Mouse (Mus musculus) neural tube, embryonic 14.5 days (tissue): Measurements from ENCODE around the gene Atp6v0a2. TPM values are rescaled to one million over a fixed set of nuclear protein-coding genes. Genes with fewer than 3 reads are reported as not detected.

Experiments used
- ATAC-seq: fragments of 200-750 bp; cut with Nextera tagmentation; 2 replicates; pipeline ENCODE4 v1.8.0; 2017; ENCODE audit warnings: low read depth, mild to moderate bottlenecking, moderate TSS enrichment, moderate library complexity
- H3K27ac ChIP-seq: fragments of 300-500 bp; sonication (generic); 2 replicates; pipeline ENCODE4 v1.5.1; 2014; ENCODE audit warnings: low read depth, mild to moderate bottlenecking, control low read depth, low read length, moderate library complexity, mixed read lengths
- H3K27me3 ChIP-seq: fragments of 300-500 bp; sonication (generic); 2 replicates; pipeline ENCODE4 v1.6.1; 2014; ENCODE audit warnings: low read length; ENCODE audit not compliant: control insufficient read depth, insufficient read depth
- H3K36me3 ChIP-seq: fragments of 300-500 bp; sonication (generic); 2 replicates; pipeline ENCODE4 v1.6.1; 2014; ENCODE audit warnings: low read length, mixed read lengths; ENCODE audit not compliant: control insufficient read depth, insufficient read depth
- H3K4me1 ChIP-seq: fragments of 300-500 bp; sonication (generic); 2 replicates; pipeline ENCODE4 v1.6.1; 2014; ENCODE audit warnings: low read length; ENCODE audit not compliant: control insufficient read depth, insufficient read depth
- H3K4me2 ChIP-seq: fragments of 300-500 bp; sonication (generic); 2 replicates; pipeline ENCODE4 v1.6.1; 2014; ENCODE audit warnings: mild to moderate bottlenecking, low read depth, low read length, control low read depth
- H3K4me3 ChIP-seq: fragments of 300-500 bp; sonication (generic); 2 replicates; pipeline ENCODE4 v1.5.1; 2014; ENCODE audit warnings: low read depth, low read length, control low read depth, mixed read lengths
- H3K9ac ChIP-seq: fragments of 300-500 bp; sonication (generic); replicated peaks from 2 replicates; pipeline ENCODE4 v1.6.1; 2014; ENCODE audit warnings: low read depth, mild to moderate bottlenecking, control low read depth, low read length, mixed read lengths
- H3K9me3 ChIP-seq: fragments of 300-500 bp; sonication (generic); 2 replicates; pipeline ENCODE4 v1.6.1; 2016; ENCODE audit warnings: low read length; ENCODE audit not compliant: control insufficient read depth
- WGBS: fragments of 180-500 bp; shearing (Covaris S2); extraction: QIAGEN DNeasy Blood & Tissue Kit; methylation state at CpG from one replicate; pipeline ENCODE4 v1.1.7; 2014; 5-methylcytosine and 5-hydroxymethylcytosine counted together
- polyA plus RNA-seq: library from polyadenylated mRNA; unstranded; fragments of >200 nt; fragmentation: Nextera tagmentation; extraction: Ambion mirVana; gene quantifications from 2 replicates; pipeline ENCODE4 v1.2.1, GENCODE M21; 2014

Gene Atp6v0a2
- polyA plus RNA-seq, 1 experiment from 2014 or later, result 39.4 TPM

DNA sequence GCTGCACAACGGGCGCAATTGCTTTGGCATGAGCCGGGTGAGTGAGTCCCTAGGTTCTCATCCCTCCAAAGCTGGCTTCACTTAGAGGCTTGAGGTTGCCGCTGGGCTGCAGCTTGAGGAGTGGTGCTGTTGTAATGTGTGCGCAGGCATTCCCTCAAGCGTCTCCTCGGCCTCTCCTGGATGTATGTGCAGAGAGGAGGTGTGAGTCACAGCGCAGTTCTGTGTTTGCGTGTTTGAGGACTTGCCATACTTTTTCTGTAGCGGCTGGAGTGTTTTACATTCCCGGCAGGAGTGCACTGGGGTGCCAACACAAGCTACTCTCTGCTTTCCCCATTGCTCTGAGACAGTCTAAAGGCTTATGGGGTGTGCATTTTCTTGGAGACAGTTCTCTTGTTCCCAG, 89.6 kb downstream of the Atp6v0a2 start:
- H3K36me3 ChIP-seq, result peaks cover 81% of the 10 kb centered on the region
- no peaks in the 10 kb centered on the region for H3K4me1 ChIP-seq
- H3K9ac ChIP-seq, result no peak overlapping the region
- no peak overlapping the region for H3K4me2 ChIP-seq
- no peak overlapping the region for H3K27ac ChIP-seq
- 93% methylated on average over 11 of the region's 11 CpGs for WGBS
- H3K9me3 ChIP-seq, result no peaks in the 10 kb centered on the region
- H3K27me3 ChIP-seq, result no peaks in the 10 kb centered on the region
- no peak for ATAC-seq
- no peak overlapping the region for H3K4me3 ChIP-seq

DNA sequence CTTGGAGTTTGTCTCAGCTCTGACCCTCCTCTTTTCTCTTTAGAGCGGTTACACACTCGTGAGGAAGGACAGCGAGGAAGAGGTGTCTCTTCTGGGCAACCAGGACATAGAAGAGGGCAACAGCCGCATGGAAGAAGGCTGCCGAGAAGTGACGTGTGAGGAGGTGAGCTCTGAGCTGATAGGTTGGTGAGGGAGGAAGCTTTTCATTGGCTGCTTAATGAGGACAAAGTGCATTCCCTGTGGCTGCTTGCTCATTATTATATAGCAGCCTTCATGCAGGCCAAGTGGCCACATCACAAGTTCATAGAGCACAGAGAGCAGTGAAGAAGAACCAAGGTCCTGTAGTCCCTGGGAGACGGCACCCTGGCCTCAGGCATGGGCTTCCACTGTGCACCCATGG, 90.0 kb downstream of the Atp6v0a2 start:
- Histone ChIP-seq H3K4me3 (no peak overlapping the region), H3K9ac (no peak overlapping the region), H3K4me2 (no peak overlapping the region), H3K4me1 (no peaks in the 10 kb centered on the region), H3K27ac (no peak overlapping the region), H3K36me3 (peaks cover 79% of the 10 kb centered on the region), H3K27me3 (no peaks in the 10 kb centered on the region), H3K9me3 (no peaks in the 10 kb centered on the region)
- 89% methylated on average over 7 of the region's 7 CpGs for WGBS
- no peak for ATAC-seq

DNA sequence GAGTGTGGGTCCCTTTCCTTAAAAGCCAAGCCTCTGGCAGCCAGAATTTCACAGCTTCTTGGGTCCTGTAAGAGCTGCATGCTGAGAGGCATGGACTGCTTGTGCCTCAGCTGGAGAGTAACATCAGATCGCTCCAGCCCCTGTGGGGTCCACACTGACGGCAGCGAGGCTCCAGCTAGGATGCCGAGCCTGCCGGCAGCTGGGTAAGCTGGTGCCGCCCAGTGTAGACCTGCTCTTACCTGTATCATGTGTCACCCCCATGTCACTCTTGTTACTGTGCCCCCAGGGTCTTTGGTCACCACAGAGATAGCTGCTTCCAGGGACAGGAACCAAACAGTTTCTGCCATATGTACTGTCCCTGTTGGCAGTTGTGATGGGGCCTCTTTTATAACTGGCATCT, 94.7 kb downstream of the Atp6v0a2 start:
- ATAC-seq, result no peak
- H3K9ac ChIP-seq, result no peak overlapping the region
- H3K27ac ChIP-seq, result no peak overlapping the region
- 93% methylated on average over 6 of the region's 6 CpGs for WGBS
- H3K9me3 ChIP-seq, result no peaks in the 10 kb centered on the region
- no peak overlapping the region for H3K4me3 ChIP-seq
- peaks cover 49% of the 10 kb centered on the region for H3K36me3 ChIP-seq
- H3K4me2 ChIP-seq, result no peak overlapping the region
- no peaks in the 10 kb centered on the region; the same call in 1 of the 2 replicates for H3K4me1 ChIP-seq
- H3K27me3 ChIP-seq, result no peaks in the 10 kb centered on the region

DNA sequence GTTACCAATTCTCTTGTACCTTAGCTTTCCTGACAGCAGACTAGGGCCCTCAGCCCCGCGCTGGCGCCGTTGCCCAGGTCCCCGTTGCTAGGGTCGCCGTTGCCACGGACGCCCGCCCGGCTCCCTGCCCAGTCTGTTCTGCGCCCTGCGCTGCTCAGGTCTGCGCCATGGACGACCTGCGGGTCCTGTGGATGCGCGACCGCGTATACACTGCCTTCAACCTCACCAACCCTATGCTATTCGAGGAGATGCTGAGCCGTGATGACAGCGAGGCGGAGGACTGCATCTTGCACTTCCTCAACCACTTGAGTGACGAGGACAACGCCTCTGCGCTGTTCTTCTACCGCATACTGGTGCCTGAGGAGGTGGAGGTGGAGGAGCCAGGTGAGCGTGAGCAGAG, 96.6 kb downstream of the Atp6v0a2 start, which contains the start of gene Dnah10:
Gene Dnah10 (plus strand): TSS at position 89 of the 400 bp plus-strand sequence.
- Histone ChIP-seq H3K27ac (no peak within 1 kb of the TSS), H3K36me3 (peaks cover 31% of the 10 kb centered on the region), H3K9ac (no peak within 1 kb of the TSS), H3K4me3 (no peak within 1 kb of the TSS), H3K4me1 (no peaks in the 10 kb centered on the region; the same call in 1 of the 2 replicates), H3K27me3 (no peaks in the 10 kb centered on the region), H3K4me2 (no peak within 1 kb of the TSS), H3K9me3 (no peaks in the 10 kb centered on the region)
- ATAC-seq, result peak; percentile 65; the same call in 1 of the 2 replicates
- WGBS, result 10% methylated on average over 29 of the region's 29 CpGs

DNA sequence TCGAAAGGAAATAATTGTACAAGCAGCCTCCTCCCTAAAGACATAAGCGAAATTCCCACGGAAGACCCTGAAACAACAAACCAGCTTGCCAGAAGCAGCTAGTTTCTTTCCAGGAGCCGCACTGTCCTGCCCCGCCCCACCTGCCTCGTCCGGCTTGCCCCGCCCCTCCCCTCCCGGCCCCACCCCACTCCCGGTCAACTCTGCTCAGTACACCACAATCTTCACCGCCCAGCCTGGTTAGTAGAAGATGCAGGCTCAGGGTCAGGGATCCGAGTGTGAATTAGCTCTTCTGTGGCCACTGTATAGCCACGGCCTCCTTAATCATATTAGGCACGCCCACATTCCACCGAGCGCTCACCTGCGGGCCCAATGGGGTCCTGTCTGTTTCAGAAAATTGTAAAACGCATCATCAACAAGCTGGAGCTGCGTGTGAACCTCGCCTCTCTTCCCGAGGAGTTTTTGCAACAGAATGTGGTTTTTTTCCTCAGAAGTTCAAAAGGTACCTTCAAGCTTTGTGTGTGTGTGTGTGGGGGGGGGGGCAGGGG, 101.4 kb downstream of the Atp6v0a2 start:
- no peaks in the 10 kb centered on the region; the same call in 1 of the 2 replicates for H3K4me1 ChIP-seq
- H3K36me3 ChIP-seq, result no peaks in the 10 kb centered on the region
- no peak overlapping the region for H3K4me3 ChIP-seq
- no peak overlapping the region for H3K9ac ChIP-seq
- no peaks in the 10 kb centered on the region for H3K9me3 ChIP-seq
- H3K27ac ChIP-seq, result no peak overlapping the region
- no peaks in the 10 kb centered on the region for H3K27me3 ChIP-seq
- WGBS, result 15% methylated on average over 21 of the region's 21 CpGs
- no peak for ATAC-seq
- H3K4me2 ChIP-seq, result peak overlapping the region; percentile 33

DNA sequence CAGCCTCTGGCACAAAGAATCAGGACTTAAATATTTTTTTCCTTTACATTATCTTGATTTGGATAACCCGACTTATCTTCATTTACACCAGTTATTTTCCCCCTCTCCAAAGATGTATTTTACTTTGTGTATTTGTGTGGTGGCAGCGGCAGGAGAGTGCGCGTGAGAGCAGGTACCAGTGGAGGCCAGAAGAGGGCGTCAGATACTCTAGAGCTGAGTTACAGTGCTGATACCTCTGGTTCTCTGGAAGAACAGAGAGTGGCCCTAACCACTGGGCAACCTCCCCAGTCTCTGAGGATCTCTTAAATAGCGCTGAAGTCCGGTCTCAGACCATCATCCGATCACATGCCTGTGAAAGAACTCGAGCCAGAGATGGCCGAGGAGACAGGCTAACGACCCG, 105.6 kb downstream of the Atp6v0a2 start:
- ATAC-seq, result no peak
- Histone ChIP-seq H3K36me3 (no peaks in the 10 kb centered on the region), H3K27ac (no peak overlapping the region), H3K9ac (no peak overlapping the region), H3K9me3 (no peaks in the 10 kb centered on the region), H3K4me3 (no peak overlapping the region), H3K27me3 (no peaks in the 10 kb centered on the region), H3K4me1 (no peaks in the 10 kb centered on the region), H3K4me2 (no peak overlapping the region)
- 90% methylated on average over 12 of the region's 12 CpGs for WGBS

DNA sequence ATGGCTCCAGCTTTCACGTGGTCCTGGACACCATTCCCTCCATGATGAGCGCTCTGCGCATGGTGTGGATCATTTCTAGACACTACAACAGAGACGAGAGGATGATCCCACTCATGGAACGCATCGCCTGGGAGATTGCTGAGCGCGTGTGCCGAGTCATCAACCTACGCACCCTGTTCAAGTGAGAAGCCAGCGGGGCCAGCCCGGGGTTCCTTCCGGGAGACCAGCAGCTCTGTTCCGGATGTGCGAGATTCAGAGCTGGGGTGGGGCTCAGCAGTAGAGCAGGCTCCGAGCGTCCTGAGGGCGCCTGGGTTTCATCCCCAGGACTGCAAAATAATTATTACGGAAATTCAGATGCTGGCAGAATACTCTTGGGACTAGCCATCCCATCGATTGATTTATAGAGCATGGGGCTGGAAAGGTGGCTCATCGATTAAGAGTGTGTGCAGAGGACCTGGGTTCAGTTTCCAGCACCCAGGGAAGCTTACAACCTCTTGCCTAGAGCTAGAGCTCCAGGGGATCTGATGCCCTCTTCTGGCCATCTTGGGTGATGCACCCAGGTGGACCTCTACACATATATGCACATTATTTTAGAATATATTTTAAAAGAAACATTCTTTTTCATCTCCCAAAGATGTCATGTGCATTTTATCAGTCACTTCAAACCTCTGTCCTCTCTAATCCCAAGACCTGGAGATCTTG, 113.7 kb downstream of the Atp6v0a2 start:
- ATAC-seq, result no peak
- Histone ChIP-seq H3K36me3 (no peaks in the 10 kb centered on the region), H3K4me2 (no peak overlapping the region), H3K4me1 (no peaks in the 10 kb centered on the region), H3K9ac (no peak overlapping the region), H3K27me3 (no peaks in the 10 kb centered on the region), H3K4me3 (no peak overlapping the region), H3K9me3 (no peaks in the 10 kb centered on the region), H3K27ac (no peak overlapping the region)
- 96% methylated on average over 21 of the region's 21 CpGs for WGBS

DNA sequence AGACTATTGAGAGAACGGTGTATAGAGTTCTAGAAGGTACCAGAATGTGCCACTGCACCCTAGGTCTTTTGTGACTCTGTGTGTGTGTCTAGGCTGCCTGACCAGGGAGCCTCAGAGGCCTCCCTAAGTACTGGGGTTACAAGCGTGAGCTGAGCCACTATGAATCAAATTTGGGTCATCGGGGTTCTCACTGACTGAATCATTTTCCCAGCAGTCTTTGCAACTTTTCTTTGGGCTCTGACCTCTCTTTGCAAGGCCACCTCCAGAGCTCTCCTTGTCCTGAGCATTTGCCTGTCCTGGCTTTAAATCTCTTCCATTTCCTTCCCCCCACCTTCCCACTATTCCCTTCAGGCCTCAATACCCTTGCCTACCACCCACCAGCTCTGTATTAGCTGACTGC, 115.5 kb downstream of the Atp6v0a2 start:
- Histone ChIP-seq H3K27me3 (no peaks in the 10 kb centered on the region), H3K9me3 (no peaks in the 10 kb centered on the region), H3K27ac (no peak overlapping the region), H3K4me1 (no peaks in the 10 kb centered on the region), H3K4me3 (no peak overlapping the region), H3K36me3 (no peaks in the 10 kb centered on the region), H3K4me2 (no peak overlapping the region), H3K9ac (no peak overlapping the region)
- 84% methylated on average over 3 of the region's 3 CpGs for WGBS
- no peak for ATAC-seq

DNA sequence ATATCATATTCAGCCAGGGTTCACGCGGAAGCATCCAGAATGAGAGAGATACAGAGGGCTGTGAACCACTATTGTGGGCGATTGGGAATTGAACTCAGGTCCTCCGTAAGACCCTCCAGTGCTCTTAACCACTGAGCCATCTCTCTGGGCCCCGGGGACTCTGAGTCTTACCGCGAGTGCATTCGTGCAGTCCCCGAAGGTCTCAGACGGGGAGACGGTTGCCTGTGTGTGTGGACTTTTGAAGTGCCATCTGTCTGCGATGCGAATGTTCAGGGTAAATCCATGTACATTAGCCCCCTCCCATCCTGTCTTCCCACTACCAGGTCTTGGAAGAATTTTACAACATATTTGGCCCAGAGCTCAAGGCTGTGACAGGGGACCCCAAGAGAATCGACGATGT, 117.8 kb downstream of the Atp6v0a2 start:
- H3K4me2 ChIP-seq, result no peak overlapping the region
- no peaks in the 10 kb centered on the region for H3K4me1 ChIP-seq
- H3K36me3 ChIP-seq, result no peaks in the 10 kb centered on the region
- H3K4me3 ChIP-seq, result no peak overlapping the region
- no peaks in the 10 kb centered on the region for H3K27me3 ChIP-seq
- H3K9me3 ChIP-seq, result no peaks in the 10 kb centered on the region
- WGBS, result 91% methylated on average over 15 of the region's 15 CpGs
- H3K27ac ChIP-seq, result no peak overlapping the region
- ATAC-seq, result no peak
- H3K9ac ChIP-seq, result no peak overlapping the region
